Mouse (Mus musculus) midbrain, embryonic 16.5 days (tissue): ENCODE measurements around the gene Ebi3. TPM values are rescaled to one million over a fixed set of nuclear protein-coding genes. Genes with fewer than 3 reads are reported as not detected.

Experiments
- ATAC-seq: fragments of 200-750 bp; cut with Nextera tagmentation; 2 replicates; pipeline ENCODE4 v1.8.0; 2017; ENCODE audit warnings: moderate TSS enrichment
- H3K27ac ChIP-seq: fragments of 300-500 bp; sonication (generic); 2 replicates; pipeline ENCODE4 v1.5.1; 2014; ENCODE audit warnings: mild to moderate bottlenecking, low read length, mixed read lengths
- H3K27me3 ChIP-seq: fragments of 300-500 bp; sonication (generic); 2 replicates; pipeline ENCODE4 v1.6.1; 2014; ENCODE audit warnings: low read depth, low read length, mixed read lengths; ENCODE audit not compliant: control insufficient read depth, insufficient read depth
- H3K36me3 ChIP-seq: fragments of 300-500 bp; sonication (generic); 2 replicates; pipeline ENCODE4 v1.6.1; 2014; ENCODE audit warnings: mild to moderate bottlenecking, low read length, moderate library complexity, mixed read lengths; ENCODE audit not compliant: control insufficient read depth, insufficient read depth
- H3K4me1 ChIP-seq: fragments of 300-500 bp; sonication (generic); 2 replicates; pipeline ENCODE4 v1.6.1; 2014; ENCODE audit warnings: mild to moderate bottlenecking, low read length, mixed read lengths; ENCODE audit not compliant: control insufficient read depth, insufficient read depth
- H3K4me2 ChIP-seq: fragments of 300-500 bp; sonication (generic); 2 replicates; pipeline ENCODE4 v1.6.1; 2014; ENCODE audit warnings: mild to moderate bottlenecking, low read length, mixed read lengths
- H3K4me3 ChIP-seq: fragments of 300-500 bp; sonication (generic); 2 replicates; pipeline ENCODE4 v1.5.1; 2014; ENCODE audit warnings: low read depth, mild to moderate bottlenecking, low read length, moderate library complexity, mixed read lengths
- H3K9ac ChIP-seq: fragments of 300-500 bp; sonication (generic); 2 replicates; pipeline ENCODE4 v1.6.1; 2014; ENCODE audit warnings: low read depth, low read length, mixed read lengths
- H3K9me3 ChIP-seq: fragments of 300-500 bp; sonication (generic); replicated peaks from 2 replicates; pipeline ENCODE4 v1.6.1; 2014; ENCODE audit warnings: mild to moderate bottlenecking, low read length, mixed read lengths; ENCODE audit not compliant: control insufficient read depth, poor library complexity, severe bottlenecking
- WGBS: fragments of 180-500 bp; shearing (Covaris S2); extraction: QIAGEN DNeasy Blood & Tissue Kit; methylation state at CpG from one replicate; pipeline ENCODE4 v1.1.7; 2014; 5-methylcytosine and 5-hydroxymethylcytosine counted together
- polyA plus RNA-seq: library from polyadenylated mRNA; unstranded; fragments of >200 nt; fragmentation: Nextera tagmentation; extraction: Ambion mirVana; gene quantifications from 2 replicates; pipeline ENCODE4 v1.2.1, GENCODE M21; 2015

Gene Ebi3
- polyA plus RNA-seq, 1 experiment from 2014 or later, result 7.1 TPM

GRCm38 (mm10) chr17:55976255-55976862, 23.9 kb downstream of the Ebi3 start:
- Histone ChIP-seq H3K9ac (peak overlapping the region; percentile 43), H3K27ac (peak overlapping the region; percentile 69), H3K4me3 (no peak overlapping the region)

GRCm38 (mm10) chr17:55977301-55977700, 24.9 kb downstream of the Ebi3 start:
- Histone ChIP-seq H3K27ac (no peak overlapping the region), H3K4me2 (no peak overlapping the region), H3K36me3 (peaks cover 11% of the 10 kb centered on the region; the same call in 1 of the 2 replicates), H3K4me3 (no peak overlapping the region), H3K27me3 (no peaks in the 10 kb centered on the region), H3K9ac (no peak overlapping the region), H3K9me3 (no peaks in the 10 kb centered on the region), H3K4me1 (peaks cover 15% of the 10 kb centered on the region)
- no peak for ATAC-seq
- WGBS, result 71% methylated on average over 3 of the region's 3 CpGs

More at GRCm38 (mm10) chr17:55976255-55976862, 23.9 kb downstream of the Ebi3 start:
- Histone ChIP-seq H3K4me1 (peaks cover 24% of the 10 kb centered on the region), H3K9me3 (no peaks in the 10 kb centered on the region), H3K36me3 (peaks cover 11% of the 10 kb centered on the region; the same call in 1 of the 2 replicates), H3K27me3 (no peaks in the 10 kb centered on the region), H3K4me2 (0 out of 2 replicates have a peak overlapping the region, but pooled peaks have one; percentile 17)
- 17% methylated on average over 13 of the region's 13 CpGs for WGBS
- ATAC-seq, result peak; percentile 65

- Histone ChIP-seq H3K4me3 (peak within 1 kb of the TSS; percentile 73), H3K27ac (peak within 1 kb of the TSS; percentile 75), H3K36me3 (peaks cover 3% of the 10 kb centered on the region), H3K9me3 (no peaks in the 10 kb centered on the region), H3K9ac (peak within 1 kb of the TSS; percentile 93), H3K4me2 (peak within 1 kb of the TSS; percentile 90), H3K4me1 (peaks cover 7% of the 10 kb centered on the region), H3K27me3 (no peaks in the 10 kb centered on the region)
- 8% methylated on average over 33 of the region's 35 CpGs for WGBS
- ATAC-seq, result peak; percentile 86
Measured at GRCm38 (mm10) chr17:55986030-55986961, 33.9 kb downstream of the Ebi3 start, which contains the start of gene Fsd1. Fsd1 (plus strand) TSS chr17:55986509.

DNA sequence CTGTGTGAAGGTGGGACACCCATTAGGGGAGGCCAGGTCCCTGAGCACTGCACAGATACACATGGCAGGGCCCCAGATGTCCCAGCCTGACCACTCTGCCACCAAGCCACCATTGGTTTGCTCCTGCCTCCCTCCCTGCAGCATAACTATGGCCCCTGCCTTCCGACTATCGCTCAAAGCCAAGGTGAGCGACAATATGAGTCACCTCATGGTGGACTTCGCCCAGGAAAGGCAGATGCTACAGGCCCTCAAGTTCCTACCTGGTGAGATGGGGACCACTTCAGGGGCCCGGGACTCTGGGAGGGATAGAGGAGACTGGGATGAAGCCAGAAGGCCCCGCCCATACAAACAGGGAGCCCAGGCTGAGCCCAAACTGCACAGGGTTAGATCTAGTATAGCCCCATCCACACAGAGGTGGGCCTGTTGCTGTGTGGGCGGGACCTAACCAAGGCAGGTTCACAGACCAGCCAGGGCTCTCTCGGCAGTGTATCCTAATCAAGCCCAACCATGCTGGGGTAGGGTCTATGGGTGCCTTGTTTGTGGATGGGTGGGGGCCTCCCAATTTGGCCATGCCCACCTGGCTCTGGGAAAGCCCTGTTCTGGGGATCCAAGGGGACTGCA, 37.9 kb downstream of the Ebi3 start:
- Histone ChIP-seq H3K9me3 (no peaks in the 10 kb centered on the region), H3K4me1 (peaks cover 7% of the 10 kb centered on the region), H3K4me2 (no peak overlapping the region), H3K9ac (no peak overlapping the region), H3K4me3 (no peak overlapping the region), H3K27ac (no peak overlapping the region), H3K36me3 (peaks cover 22% of the 10 kb centered on the region), H3K27me3 (no peaks in the 10 kb centered on the region)
- no peak for ATAC-seq
- WGBS, result 90% methylated on average over 8 of the region's 8 CpGs

DNA sequence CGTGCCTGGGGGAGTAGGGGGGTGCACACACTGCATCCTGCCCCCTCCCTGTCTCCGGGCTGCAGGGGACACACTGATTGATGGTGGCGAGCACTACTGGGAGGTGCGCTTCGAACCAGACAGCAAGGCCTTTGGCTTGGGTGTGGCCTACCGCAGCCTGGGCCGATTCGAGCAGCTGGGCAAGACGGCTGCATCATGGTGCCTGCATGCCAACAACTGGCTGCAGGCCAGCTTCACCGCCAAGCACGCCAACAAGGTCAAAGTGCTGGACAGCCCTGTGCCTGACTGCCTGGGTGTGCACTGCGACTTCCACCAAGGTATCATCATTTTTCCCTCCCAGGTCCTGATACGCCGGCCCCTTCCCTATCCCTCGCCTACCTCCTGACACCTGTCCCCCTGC, 43.6 kb downstream of the Ebi3 start:
- Histone ChIP-seq H3K9me3 (no peaks in the 10 kb centered on the region), H3K4me3 (no peak overlapping the region), H3K27me3 (peaks cover 8% of the 10 kb centered on the region), H3K36me3 (peaks cover 37% of the 10 kb centered on the region), H3K4me1 (no peaks in the 10 kb centered on the region), H3K4me2 (no peak overlapping the region), H3K9ac (no peak overlapping the region), H3K27ac (no peak overlapping the region)
- no peak for ATAC-seq
- WGBS, result 89% methylated on average over 15 of the region's 15 CpGs

DNA sequence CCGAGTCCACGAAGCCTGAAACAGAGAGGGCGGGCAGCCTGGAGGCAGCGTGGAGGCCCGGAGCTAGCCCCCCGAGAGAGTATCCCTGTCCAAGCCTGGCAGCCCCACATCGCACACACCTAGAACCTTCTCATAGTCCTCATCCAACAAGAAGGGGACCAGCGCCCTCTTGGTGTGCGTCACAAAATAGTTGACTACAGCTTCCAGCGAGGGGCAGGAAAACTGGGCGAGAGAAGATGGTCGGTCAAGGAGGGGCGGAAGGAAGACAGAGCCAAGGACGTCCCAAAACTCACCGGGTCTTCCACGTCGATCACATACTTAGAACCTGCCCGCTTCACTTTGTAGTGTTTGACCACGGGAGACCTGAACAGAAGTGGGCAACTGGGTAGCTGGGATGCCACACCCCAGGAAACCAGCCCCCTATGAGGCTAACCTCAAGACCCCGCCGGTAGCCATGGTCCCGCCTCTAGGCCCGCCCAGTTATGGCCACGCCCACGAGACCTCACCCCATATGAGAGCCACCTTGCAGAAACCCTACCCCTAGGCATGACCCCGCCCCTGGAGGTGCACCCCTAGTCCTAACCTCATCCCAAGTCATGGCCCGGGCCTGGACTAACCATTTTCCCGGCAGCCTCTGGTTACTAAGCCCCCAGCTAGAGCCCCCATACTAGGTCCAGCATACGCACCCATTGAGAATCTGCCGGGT, 47.5 kb downstream of the Ebi3 start:
- 0 out of 2 replicates have a peak, but pooled peaks have one; percentile 22 for ATAC-seq
- Histone ChIP-seq H3K9me3 (no peaks in the 10 kb centered on the region), H3K36me3 (peaks cover 18% of the 10 kb centered on the region), H3K9ac (no peak overlapping the region), H3K4me3 (no peak overlapping the region), H3K27ac (no peak overlapping the region), H3K4me2 (0 out of 2 replicates have a peak overlapping the region, but pooled peaks have one; percentile 6), H3K4me1 (no peaks in the 10 kb centered on the region), H3K27me3 (peaks cover 9% of the 10 kb centered on the region)
- 7% methylated on average over 30 of the region's 30 CpGs for WGBS

DNA sequence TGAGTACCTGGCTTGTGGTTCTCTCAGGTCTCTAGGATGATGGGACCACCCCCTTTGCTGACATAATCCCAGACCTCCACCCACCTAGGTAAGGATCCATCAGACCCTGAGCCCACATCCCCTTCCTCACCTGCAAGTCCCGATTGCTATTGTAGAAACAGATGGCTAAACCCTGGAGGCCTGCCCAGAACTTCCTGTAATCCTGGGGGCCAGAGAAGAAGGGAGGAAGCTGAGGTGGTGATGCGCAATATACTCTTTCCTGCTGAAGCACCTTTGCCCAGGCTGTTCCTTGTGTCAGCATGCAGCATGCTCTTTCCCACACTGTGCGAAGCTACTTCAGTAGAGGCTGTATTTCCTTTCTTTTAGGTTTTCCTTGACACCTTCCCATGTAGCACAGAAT, 50.6 kb downstream of the Ebi3 start:
- H3K4me1 ChIP-seq, result peaks cover 5% of the 10 kb centered on the region; the same call in 1 of the 2 replicates
- H3K4me2 ChIP-seq, result no peak overlapping the region
- ATAC-seq, result no peak
- no peak overlapping the region for H3K9ac ChIP-seq
- WGBS, result 96% methylated on average over 3 of the region's 3 CpGs
- no peaks in the 10 kb centered on the region for H3K9me3 ChIP-seq
- no peaks in the 10 kb centered on the region for H3K36me3 ChIP-seq
- H3K4me3 ChIP-seq, result no peak overlapping the region
- H3K27ac ChIP-seq, result no peak overlapping the region
- H3K27me3 ChIP-seq, result peaks cover 9% of the 10 kb centered on the region

DNA sequence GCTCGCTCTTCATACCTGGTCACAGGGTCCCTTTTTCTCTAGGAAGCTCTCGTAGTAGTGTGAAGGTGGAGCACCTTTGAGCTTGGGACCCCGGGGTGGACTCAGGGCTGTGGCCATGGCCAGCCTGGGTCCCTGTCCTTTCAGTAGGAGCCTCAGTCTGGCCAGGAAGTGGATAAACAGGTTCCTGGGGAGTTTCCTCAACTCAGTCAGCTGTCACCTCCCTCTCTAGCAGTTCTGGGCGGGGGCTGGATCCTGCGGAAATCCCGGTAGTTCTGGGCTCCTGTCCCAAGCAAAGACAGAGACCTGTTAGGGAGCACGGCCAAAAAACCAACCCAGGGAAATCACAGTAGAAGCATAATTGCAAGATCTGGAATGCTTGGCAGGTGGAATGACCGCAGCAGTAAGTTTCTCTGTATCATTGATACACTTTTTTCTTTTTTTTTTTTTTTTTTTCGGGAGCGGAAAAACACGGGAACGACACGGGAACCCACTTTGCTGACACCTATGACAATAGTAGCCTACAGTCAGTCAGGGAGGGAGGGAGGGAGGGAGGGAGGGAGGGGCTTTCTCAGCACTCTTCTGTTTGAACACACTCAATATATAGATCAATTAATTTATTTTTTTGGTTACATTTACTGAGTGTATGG, 53.1 kb downstream of the Ebi3 start, which contains the start of the genes Stap2 and Mpnd:
Gene Stap2 (minus strand): TSS at position 170 of the 647 bp plus-strand sequence.
Gene Mpnd (plus strand): TSS at position 297 of the 647 bp plus-strand sequence.
- no peak within 1 kb of the TSS for H3K9ac ChIP-seq
- no peak within 1 kb of the TSS for H3K4me3 ChIP-seq
- no peak for ATAC-seq
- H3K27ac ChIP-seq, result no peak within 1 kb of the TSS
- H3K4me1 ChIP-seq, result peaks cover 14% of the 10 kb centered on the region
- H3K27me3 ChIP-seq, result peaks cover 4% of the 10 kb centered on the region
- H3K4me2 ChIP-seq, result no peak within 1 kb of the TSS
- no peaks in the 10 kb centered on the region for H3K36me3 ChIP-seq
- WGBS, result 65% methylated on average over 13 of the region's 13 CpGs
- H3K9me3 ChIP-seq, result no peaks in the 10 kb centered on the region
